Mouse (Mus musculus): ENCODE measurements around the gene Zfp961. TPM values are rescaled to one million over a fixed set of nuclear protein-coding genes. Genes with fewer than 3 reads are reported as not detected.

Gene Zfp961
- polyA plus RNA-seq, 1 experiment from 2014 or later, result 24.5 TPM

Other genes with a start within 250 kb of the Zfp961 start
- 6.9 and 8.4 TPM in 2 replicates for gene B3gnt3, start 249.2 kb upstream of the Zfp961 start, polyA plus RNA-seq (2014; fragmentation: Nextera tagmentation; extraction: Ambion mirVana)
- 5.8 and 6.9 TPM in 2 replicates for gene Fcho1, start 225.3 kb upstream of the Zfp961 start, polyA plus RNA-seq (2014; fragmentation: Nextera tagmentation; extraction: Ambion mirVana)
- gene Zfp709, start 69.0 kb upstream of the Zfp961 start, polyA plus RNA-seq (2014; fragmentation: Nextera tagmentation; extraction: Ambion mirVana), result 5.8 and 6.9 TPM in 2 replicates
- 4.1 and 6.4 TPM in 2 replicates for gene Zfp882, start 42.4 kb upstream of the Zfp961 start, polyA plus RNA-seq (2014; fragmentation: Nextera tagmentation; extraction: Ambion mirVana)
- 23.1 and 25.2 TPM in 2 replicates for gene Zfp617, start 42.4 kb upstream of the Zfp961 start, polyA plus RNA-seq (2014; fragmentation: Nextera tagmentation; extraction: Ambion mirVana)
- 1.0 and 1.1 TPM in 2 replicates for gene Cyp4f18, start 58.6 kb downstream of the Zfp961 start, polyA plus RNA-seq (2014; fragmentation: Nextera tagmentation; extraction: Ambion mirVana)
- not detected in 2 replicates for gene Olfr372, start 90.2 kb downstream of the Zfp961 start, polyA plus RNA-seq (2014; fragmentation: Nextera tagmentation; extraction: Ambion mirVana)
- 0.11 TPM in 1 of 2 replicates, not detected in the other for gene Olfr373, start 132.1 kb downstream of the Zfp961 start, polyA plus RNA-seq (2014; fragmentation: Nextera tagmentation; extraction: Ambion mirVana)
- 0.08 and 0.28 TPM in 2 replicates for gene Olfr374, start 156.0 kb downstream of the Zfp961 start, polyA plus RNA-seq (2014; fragmentation: Nextera tagmentation; extraction: Ambion mirVana)
- 558 and 651 TPM in 2 replicates for gene Tpm4, start 183.9 kb downstream of the Zfp961 start, polyA plus RNA-seq (2014; fragmentation: Nextera tagmentation; extraction: Ambion mirVana)
- gene Rab8a, start 210.2 kb downstream of the Zfp961 start, polyA plus RNA-seq (2014; fragmentation: Nextera tagmentation; extraction: Ambion mirVana), result 104 and 105 TPM in 2 replicates
- gene Hsh2d, start 238.6 kb downstream of the Zfp961 start, polyA plus RNA-seq (2014; fragmentation: Nextera tagmentation; extraction: Ambion mirVana), result 0.81 and 1.1 TPM in 2 replicates